Mouse (Mus musculus) olfactory bulb, adult 2 months (tissue): ENCODE data around the gene Fam196a.

Experiments used
- CTCF ChIP-seq: fragments of 200-500 bp; IDR thresholded peaks from 2 replicates; pipeline ENCODE4 v1.5.1; 2012; ENCODE audit warnings: low read depth, mild to moderate bottlenecking, low read length, moderate library complexity; ENCODE audit not compliant: insufficient read depth
- POLR2A ChIP-seq: fragments of 200-500 bp; IDR thresholded peaks from 2 replicates; pipeline ENCODE4 v1.6.1; 2012; ENCODE audit warnings: mild to moderate bottlenecking, low read depth, low read length, moderate library complexity; ENCODE audit not compliant: insufficient read depth

DNA sequence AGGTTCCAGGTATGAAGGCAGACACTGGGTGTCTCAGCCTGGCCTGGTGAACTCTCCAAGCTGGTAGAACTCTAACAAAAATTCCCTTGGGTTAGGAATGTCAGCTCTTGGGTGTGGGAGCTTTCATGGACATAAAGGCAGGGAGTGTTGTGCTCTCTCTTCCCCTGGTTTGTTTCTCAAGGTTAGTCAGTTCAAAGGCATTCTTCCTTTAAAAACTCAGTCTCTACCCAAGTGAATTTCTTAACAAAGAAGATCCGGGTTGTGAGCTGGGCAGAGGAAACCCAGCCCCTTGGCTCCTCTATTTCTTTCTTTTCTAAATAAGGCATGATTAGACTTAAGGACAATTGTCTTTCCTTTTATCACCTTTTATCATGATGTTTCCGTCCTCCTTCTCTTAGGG is 6.3 kb downstream of the Fam196a start:
- TF ChIP-seq CTCF (no peak), POLR2A (no peak)
